Mouse (Mus musculus): ENCODE data around the gene Casz1.

Casz1 gene

DNA sequence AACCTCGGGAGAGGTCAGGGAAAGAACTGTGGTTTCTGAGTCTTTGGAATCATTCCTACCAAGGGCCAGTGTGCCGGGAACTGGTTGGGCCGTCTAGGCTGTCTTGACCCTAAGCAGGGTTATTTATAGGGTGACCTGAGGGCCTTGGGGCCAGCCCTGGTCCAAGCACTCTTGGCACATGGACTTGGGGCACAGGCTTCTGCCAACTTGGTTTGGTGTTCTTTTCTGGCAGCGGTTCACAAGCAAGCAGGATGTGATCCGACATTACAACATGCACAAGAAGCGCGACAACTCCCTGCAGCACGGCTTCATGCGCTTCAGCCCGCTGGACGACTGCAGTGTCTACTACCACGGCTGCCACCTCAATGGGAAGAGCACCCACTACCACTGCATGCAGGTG, 132.5 kb downstream of the Casz1 start:
- no peak for DNase-seq (ENCODE audit: low read depth)

DNA sequence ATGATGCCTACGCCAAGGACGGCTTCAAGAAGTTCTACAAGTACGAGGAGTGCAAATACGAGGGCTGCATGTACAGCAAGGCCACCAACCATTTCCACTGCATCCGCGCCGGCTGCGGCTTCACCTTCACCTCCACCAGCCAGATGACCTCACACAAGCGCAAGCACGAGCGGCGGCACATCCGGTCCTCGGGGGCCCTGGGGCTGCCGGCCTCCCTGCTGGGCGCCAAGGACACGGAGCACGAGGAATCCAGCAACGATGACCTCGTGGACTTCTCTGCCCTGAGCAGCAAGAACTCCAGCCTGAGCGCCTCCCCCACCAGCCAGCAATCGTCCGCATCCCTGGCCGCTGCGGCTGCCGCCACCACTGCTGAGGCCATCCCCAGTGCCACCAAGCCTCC, 134.3 kb downstream of the Casz1 start:
- no peak for DNase-seq (ENCODE audit: low read depth)

DNA sequence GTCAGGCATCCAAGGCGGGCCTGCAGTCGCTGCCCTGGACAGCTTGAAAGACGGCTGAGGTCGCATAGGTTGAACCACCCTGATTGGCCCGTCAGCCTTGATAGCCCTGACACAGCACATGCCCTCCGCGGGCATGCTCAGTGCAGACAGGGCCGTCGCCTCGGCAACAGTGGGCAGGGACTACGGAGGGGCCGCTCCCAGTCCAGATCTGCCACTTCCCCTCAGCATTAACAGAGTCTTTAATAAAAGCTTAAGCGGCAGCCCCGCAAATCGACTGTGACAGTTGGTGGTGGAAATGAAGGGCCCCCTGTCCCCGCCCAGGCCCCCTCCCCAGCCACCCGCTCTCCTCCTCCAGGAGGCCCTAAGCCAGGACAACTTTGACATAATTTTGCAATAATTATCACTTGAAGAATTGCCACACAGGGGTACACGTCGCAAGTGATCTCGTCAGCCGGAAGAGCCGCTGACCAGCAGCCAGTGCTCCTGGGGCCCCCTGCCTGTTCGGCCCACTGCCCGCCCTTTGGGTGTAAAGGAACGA, 136.5 kb downstream of the Casz1 start:
- DNase-seq (ENCODE audit: low read depth), result peak; percentile 15

DNA sequence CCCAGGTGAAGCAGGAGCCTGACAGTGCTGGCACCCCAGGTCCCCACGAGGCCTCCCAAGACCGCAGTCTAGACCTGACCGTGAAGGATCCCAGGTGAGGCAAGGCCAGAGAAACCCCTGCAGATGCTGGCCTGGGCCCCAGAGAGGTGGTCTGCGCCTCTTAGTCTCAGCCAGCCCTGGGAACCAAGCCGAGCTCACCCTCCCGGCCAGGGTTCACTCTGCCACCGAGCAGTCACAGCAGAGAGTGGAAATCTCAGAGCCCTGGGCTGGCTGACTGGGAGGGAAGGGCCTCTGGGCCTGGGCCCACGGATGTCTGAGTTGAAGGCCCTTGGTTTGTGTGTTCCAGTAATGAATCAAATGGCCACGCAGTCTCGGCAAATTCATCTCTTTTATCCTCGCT, 137.1 kb downstream of the Casz1 start:
- no peak for DNase-seq (ENCODE audit: low read depth)

DNA sequence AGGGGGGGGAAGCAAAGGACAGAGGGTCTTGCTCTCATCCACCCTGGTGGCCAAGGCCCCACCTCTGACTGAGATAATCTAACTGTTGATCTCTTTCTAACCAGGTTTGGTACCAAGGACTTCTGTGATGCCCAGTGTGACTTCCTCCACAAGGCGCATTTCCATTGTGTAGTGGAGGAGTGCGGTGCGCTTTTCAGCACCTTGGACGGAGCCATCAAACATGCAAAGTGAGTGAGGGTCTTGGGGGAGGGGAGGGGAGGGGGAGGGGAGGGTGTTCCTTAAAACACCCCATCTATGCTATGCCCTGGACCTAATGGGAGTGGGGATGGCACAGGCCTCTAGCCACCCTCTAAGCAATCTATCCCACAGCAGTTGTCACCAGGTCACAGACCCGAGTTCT, 138.9 kb downstream of the Casz1 start:
- DNase-seq (ENCODE audit: low read depth), result no peak

DNA sequence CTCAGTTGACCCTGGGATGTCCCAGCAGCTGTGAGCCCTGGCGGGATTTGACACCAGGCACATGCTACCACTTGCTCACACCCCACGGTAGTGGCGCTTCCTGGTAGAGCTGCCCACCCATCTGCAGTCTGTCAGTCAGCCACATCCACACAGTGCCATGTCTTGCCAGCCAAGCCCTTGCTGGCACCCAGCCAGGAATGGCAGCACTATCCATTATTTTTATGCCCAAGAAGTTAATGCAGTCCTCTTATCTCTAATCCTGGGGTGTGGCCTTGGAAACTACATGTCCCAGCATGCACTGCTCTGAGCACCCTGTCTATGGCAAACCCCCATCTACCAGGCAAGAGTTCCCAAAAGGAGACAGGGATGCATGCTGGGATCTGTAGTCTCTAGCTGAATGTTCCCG, 141.2 kb downstream of the Casz1 start:
- DNase-seq (ENCODE audit: low read depth), result no peak

DNA sequence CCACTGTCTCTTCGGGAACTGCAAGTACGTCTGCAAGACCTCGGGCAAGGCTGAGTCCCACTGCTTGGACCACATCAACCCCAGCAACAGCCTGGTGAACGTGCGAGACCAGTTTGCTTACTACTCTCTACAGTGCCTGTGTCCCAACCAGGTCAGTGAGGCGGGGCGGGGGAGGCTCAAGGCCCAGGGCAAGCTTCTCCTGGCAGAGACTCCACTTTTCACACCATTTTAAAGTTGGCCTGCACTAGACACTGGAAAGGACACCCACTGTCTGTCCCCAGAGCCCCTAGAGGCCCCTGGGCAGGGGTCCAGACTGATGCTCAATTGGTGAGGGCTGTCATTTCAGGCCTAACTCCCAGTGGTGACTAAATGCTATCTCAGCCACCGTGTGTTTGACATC, 141.8 kb downstream of the Casz1 start:
- no peak for DNase-seq (ENCODE audit: low read depth)

DNA sequence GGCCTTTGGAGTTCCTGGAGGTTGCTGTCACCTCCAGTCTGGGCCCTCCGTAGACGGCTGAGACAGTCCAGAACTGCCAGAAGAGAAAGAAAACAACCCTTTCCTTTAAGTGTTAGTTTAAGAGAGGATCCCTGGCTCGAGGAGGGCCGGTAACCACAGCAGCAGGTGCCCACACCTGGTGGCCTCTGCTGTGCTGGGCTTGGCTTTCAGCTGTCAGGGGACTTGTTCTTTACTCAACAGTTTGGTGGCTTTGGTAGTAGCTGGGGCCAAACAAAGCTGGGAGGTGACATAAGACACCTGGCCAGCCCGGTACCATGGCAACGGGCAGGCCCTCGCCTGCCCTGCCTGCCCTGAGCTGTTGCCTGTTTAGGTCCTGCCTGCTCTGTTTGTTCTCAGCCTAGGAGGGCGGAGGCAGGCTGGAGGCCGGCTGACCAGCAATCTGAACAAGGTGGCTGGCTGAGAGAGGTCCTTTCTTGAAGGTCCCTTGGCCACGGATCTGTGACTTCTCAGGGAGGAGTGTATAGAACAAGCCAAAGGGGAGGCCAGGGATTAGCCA, 143.7 kb downstream of the Casz1 start:
- DNase-seq (ENCODE audit: low read depth), result no peak

DNA sequence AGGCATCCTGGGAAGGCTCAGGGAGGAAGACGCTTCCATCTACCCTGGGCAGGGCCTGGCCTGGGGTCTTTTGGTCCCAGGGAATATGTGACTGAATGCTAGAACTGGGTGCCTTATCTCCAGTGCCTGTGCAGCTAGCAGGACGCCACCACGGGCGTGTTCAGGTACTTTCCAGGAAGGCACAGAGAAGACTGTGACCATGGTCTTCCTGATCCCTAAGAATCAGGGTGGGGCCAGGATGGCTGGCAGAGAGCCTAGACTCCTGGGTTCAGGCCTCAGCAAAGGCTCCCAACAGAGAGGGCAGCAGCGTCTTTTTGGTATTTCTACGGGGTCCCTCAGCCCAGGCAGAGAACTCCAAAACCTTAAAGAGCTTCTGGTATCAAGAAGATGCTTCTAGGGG, 146.3 kb downstream of the Casz1 start:
- no peak for DNase-seq (ENCODE audit: low read depth)

DNA sequence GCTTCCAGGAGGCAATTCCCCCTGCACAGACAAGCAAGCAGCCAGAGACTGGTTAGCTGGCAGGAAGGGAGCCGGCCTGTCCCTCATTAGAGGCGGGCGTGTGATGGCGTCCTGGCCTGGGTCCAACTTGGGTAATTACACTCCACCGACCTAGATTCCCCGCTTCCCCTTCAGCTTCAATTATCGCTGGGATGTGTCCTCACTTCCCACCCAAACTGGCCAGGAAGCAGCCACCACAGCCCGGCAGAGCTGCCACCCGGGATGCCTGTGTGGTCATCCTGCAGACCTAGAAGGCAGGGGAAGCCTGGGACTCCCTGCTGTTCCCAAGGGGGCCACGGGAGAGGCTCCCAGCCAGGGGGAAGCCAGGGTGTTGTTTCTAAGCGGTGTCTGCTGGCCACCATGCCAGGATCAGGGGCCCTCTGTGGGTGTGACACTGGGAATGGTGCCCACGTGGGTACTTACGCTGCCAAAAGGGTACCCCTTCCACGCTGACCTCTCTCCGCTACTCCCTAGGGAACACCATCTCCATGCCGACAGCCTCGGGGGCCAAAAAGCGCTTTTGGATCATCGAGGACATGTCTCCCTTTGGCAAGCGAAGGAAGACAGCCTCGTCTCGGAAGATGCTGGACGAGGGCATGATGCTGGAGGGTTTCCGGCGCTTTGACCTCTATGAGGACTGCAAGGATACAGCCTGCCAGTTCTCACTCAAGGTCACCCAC, 146.9 kb downstream of the Casz1 start:
- no peak for DNase-seq (ENCODE audit: low read depth)

DNA sequence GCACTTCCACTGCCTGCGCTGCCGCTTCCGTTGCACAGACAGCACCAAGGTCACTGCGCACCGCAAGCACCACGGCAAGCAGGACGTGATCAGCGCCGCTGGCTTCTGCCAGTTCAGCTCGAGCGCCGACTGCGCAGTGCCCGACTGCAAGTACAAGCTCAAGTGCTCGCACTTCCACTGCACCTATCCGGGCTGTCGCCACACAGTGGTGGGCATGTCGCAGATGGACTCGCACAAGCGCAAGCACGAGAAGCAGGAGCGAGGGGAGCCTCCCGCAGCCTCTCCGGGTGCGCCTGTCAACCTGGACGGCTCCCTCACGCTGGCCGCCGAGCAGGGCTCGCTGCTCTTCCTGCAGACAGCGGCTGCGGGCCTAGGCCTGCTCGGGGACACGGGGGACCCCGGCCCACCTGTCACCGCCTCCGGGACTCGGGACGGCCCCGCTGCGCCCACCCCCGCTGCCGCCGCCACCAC, 147.6 kb downstream of the Casz1 start:
- no peak for DNase-seq (ENCODE audit: low read depth)

DNA sequence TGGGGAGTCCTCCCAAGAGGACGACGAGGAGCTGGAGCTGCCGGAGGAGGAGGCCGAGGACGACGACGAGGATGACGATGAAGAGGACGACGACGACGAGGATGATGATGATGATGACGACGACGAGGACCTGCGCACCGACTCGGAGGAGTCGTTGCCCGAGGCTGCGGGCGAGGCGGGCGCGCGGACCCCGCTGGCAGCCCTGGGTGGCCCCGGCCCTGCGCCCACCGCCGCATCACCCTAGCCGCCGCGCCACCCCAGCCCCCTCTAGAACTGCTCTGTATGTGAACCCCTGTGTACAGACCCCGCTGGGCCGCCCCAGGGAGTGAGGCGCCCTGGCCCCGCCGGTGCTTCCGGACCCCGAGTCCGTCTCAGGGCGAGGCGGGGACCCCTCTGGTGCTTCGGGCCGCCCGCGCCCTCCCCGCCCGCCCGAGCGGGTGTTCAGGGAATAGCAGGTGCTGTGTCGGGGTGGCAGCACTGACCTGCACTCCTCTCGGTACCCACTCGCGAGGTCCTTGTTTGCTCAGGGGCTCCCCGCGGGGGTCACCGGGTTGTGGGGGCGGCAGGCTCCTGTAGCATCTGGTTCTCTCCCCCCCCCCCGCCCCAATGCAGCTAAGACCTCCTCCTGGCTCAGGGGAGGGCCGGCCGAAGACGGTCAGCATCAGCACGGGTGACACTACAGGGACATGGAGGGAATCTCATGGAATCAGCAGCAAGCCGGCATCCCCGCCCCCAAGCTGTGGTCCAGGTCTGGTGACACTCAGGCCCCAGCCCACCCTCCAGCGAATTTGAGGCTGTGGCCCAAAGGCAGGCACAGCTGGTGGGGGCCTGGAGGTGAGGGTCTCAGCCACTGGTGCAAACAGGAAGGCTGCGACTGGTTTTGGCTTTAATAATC, 148.3 kb downstream of the Casz1 start:
- no peak for DNase-seq (ENCODE audit: low read depth)

DNA sequence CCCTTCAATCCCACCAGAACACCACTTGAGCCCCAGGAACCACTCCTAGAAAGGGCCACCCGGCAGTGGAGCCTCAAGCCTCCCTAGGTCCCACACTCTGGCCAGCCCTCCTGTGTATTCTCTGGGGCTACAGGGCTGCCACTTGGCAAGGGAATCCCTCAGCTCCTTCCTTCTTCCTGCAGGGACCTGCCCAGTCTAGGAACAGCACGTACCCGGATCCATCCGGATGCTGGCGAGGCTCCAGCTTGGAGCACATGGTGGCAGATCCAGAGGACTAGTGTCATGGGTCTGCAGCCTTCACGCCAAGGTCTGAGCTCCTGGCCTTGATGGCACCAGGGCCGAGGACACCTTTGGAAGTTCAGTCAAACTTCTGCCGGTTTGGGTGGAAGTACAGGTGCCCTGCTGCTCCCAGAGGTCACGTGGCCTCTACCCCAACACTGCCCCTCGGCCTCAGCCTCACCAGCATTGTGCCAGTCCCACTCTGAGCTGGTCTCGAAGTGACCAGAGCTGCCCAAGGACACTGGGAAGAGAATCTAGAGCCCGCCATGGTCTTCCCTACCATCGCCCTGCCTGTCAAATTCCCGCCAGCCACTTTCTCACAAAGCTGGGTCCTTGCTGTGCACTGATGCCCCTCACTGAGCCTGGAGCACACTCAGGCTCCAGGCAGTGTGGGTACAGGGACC, 151.0 kb downstream of the Casz1 start:
- no peak for DNase-seq (ENCODE audit: low read depth)

DNA sequence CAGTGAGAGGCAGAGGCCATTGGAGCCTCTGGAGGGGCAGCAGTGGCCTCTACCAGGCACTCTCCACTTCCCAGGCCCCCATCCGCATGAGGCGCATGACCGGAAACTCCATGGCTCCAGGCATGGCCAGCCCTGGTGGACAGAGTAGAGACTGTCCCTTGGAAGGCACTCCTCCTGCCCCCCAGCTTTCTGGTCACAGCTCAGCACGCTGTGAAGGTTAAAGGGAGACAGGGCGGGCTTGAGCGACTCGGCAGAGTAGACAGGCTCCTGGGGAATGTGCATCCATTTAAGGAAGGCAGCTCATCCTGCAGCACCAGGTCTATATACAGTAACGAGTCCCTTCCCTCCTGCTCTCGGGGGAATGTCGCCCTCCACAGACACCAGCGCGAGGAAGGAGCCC, 155.8 kb downstream of the Casz1 start:
- no peak for DNase-seq (ENCODE audit: low read depth)

DNA sequence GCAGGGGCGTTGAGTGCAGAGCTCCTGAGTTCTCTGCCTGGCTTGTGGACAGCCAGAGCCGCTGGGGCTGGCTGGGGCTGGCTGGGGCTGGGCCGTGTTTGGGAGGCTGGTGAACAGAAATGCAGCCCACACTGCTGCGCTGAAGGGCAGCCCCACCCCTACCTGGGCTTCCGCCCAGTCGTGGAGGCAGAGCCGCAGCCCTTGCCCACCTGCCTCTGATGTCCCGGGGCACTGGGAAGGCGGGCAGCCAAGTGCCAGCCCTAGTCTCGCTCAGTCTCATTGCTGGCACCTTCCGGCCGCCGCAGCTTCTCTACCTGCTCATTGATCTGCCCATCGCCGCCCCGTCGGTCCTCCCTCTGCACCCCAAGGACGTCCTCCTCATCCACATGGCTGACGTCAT, 156.9 kb downstream of the Casz1 start:
- no peak for DNase-seq (ENCODE audit: low read depth)

DNA sequence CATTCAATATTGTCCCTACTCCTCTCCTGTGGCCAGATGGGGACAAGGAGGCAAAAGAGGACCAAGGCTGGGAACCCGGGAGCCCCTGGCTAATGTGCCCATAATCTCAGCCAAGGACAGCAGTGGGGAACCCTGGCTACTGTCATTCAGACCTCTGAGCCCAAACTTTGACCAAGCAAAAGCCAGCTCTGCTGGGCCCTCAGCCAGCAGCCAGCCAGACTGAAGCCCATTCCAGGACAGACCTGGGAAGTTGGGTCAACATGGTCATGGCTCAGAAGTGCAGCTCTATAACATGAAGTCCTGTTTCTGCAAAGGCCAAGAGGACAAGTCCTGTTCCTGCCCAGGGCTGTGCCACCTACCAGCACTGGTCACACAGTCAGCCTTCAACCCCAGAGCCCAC, 157.9 kb downstream of the Casz1 start:
- no peak for DNase-seq (ENCODE audit: low read depth)

DNA sequence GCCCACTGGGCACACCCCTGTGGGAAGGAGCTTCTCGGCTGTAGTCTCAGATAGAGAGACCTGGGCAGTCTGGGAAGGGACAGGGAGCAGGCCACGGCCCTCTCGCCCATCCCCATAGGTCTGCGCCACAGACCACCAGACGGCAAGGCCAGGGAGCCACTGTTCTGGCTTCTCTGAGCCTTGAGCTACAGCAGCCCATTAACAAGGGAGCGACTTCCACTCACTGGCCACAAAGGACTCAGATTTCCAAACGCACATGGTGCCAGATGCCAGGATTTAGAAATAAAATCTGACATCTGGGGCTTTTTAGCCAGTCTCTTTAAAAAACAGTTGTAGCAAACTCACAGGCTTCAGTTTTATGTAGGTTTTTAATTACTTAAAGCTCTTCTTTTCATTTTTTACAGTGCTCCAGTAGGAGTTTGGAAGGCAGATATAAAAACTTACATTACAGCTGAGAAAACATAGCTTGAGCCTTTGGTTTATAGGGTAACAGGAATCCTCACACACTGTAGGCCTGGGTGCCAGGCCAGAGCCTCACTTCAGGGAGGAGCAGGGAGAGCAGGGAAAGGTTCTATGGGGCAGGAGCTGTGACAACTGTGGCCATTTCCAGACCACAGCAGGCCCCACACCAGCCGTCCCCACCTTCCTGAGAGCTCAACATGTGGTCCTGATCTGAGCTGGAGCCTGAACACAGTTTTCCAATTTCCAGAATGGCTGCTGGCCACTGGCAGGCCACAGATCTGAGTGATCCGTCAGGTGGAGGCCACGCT, 160.5 kb downstream of the Casz1 start:
- no peak for DNase-seq (ENCODE audit: low read depth)

DNA sequence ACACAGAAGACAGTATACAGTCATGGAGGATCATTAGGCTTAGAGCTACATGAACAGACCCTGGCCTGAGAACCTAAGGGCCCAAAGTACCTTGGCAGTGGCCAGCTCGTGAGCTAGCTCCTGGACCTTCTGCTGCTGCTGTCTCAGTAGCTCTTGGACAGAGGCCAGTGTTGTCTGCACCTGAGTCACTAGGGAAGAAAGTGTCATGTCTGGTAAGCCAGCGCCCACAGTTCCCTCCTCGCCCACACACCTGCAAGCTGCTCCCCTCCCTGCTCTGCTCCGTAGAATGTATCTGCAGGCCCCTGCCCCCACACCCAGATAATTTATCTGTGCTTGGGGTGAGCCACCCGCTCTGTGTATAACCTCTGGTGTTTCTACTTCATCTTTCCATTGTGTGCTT, 161.9 kb downstream of the Casz1 start:
- no peak for DNase-seq (ENCODE audit: low read depth)

DNA sequence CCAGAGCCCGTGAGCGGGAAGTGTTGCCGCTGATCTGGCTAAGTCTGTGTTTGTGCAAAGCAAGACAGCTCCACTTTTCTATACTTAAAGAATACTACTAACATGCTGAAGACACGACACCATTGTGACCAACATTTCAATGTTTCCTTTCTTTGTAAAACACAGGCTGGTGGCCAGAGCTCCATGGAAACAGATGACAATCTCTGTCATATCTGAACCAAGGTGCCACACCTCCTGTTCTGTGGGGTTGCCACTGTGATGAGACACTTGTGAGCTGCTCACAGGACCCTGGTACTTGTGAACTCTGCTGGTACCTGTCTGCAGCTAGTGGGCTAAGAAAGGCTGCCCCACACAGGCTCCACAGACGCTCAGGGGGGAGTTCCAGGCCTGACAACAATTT, 164.6 kb downstream of the Casz1 start:
- no peak for DNase-seq (ENCODE audit: low read depth)

DNA sequence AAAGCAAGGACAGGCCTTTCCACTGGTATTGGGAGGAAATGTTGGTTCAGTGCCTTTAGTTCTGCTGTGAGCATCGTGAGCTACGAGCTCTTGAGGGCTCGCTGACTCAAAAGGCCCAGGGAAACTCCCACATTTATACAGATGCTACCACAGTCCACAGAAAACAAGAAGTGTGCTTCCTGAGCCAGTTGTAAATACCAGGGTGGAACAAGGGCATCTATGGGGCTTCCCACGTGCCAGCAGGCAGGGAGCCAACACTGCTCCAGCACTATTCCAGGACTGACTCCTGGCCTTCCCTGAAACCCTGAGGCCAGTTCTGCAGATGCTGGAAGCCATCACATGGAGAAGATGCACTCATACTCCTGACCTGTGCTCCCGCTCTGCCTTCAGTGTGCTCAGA, 165.4 kb downstream of the Casz1 start:
- DNase-seq (ENCODE audit: low read depth), result no peak

DNA sequence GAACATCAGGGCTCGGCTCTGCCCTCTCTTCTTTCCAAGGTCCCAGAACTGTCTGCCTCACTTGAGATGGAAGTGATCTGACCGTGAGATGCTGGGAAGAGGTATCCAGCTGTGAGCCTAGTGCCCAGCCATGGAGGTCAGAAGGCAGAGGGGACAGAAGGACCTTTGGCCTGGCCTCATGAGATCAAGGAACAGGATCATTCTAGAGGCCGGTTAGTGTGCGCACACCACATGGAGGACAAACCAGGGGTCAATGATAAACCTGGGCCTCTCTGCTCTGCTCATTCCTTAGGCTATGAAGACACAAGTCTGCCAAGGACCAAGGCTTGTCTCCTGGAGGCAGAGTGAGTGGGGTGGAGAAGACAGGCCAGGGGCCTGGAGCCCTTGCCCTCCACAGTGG, 166.5 kb downstream of the Casz1 start:
- DNase-seq (ENCODE audit: low read depth), result no peak
